Mouse (Mus musculus): ENCODE results near the gene Zbtb7a. TPM values are rescaled to one million over a fixed set of nuclear protein-coding genes. Genes with fewer than 3 reads are reported as not detected.

The Zbtb7a gene
- total and polyA plus RNA-seq, 2 experiments from 2014 or later: 15.7 to 27.2 TPM

DNA sequence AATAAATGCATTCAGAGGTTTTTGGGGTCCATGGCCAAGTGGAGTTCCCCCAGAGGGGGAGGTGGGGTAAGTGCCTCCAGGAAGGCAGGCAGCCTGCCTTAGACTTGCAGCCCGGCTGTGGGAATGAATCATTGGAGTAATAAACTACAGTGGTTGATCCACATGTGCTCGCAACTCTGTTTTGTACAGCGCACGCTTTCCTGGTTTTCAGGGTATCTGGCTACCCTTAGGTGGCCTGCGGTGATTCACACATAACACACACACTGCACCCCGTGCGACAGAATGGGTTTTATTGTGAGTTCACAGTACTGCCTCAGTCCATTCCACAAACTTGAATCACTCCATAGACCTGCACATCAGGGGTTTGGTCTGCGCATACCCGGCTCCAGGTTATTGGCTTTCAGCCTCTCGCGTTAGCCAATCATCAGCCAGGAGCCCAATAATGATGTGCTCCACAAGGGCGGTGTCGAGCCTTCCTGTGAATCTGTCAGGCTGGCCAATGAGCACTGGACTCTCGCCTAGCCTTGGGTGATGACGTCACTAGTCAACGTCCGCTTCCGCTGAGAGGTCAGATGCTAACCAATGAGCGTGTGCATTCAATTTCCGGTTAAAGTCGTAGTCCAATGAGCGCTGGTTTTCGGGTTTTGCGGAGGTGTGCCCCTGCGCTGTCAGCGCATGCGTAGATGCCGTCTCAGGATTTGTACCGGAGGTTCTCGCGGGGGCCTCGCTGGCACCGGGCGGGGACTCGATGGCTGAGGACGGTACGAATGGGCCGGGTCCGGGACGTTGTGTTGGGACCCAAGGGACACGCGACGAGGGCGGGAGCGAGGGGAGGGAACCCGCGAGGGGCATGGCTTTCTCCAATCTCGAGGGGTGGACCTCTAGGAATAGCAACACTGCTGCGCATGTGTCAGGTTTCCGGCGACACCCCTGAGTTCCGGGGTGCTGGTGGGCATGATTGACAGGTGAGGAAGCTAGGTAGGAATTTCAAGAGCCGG lies 47.6 kb downstream of the Zbtb7a start, which contains the start of gene Dapk3:
Dapk3 (plus strand) TSS at position 670 of the 998 bp plus-strand sequence.
- WGBS: 5% methylated on average over 53 of the region's 53 CpGs
- peaks cover 5% of the 10 kb centered on the region for H3K4me1 ChIP-seq (ENCODE audit: insufficient read depth)
- DNase-seq (peak; percentile 99), ATAC-seq (peak; percentile 93)
- peak within 1 kb of the TSS; percentile 91 for H3K27ac ChIP-seq (ENCODE audit: low read depth, low read length)
- no peaks in the 10 kb centered on the region for H3K27me3 ChIP-seq (ENCODE audit: insufficient read depth, low read length)
- peak within 1 kb of the TSS; percentile 58 for H3K4me2 ChIP-seq (ENCODE audit: low read depth)
- H3K4me3 ChIP-seq (ENCODE audit: low read depth, low read length): peak within 1 kb of the TSS; percentile 58
- no peaks in the 10 kb centered on the region for H3K9me3 ChIP-seq (ENCODE audit: low read length)
- H3K9ac ChIP-seq: peak within 1 kb of the TSS; percentile 64
- H3K36me3 ChIP-seq (ENCODE audit: insufficient read depth): peaks cover 75% of the 10 kb centered on the region
- peak; percentile 6; the same call in 1 of the 2 replicates for TF ChIP-seq CTCF (IDR thresholded peaks at IDR 0.05; ENCODE audit: low read depth)

DNA sequence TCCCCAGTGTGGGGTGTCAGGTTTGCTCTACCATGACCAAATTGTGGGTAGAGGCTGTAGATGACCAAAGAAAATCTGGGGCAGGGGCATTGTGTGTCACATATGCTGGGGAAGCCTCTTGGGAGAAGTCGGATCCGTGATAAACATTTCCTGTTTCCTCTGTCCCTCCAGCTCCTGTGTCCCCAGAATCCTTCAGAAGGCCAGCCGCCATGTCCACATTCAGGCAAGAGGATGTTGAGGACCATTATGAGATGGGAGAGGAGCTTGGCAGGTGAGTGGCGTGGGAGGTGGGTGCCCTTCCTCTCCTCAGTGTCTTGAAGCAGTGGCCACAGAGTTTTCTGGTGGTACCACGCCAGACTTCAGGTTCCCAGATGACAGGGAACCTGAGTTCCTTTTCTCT lies 48.8 kb downstream of the Zbtb7a start, which contains the start of gene 4930442H23Rik:
4930442H23Rik (minus strand) TSS at position 45 of the 400 bp plus-strand sequence.
- Histone ChIP-seq H3K9ac (peak within 1 kb of the TSS; percentile 64), H3K4me2 (ENCODE audit: low read depth) (peak within 1 kb of the TSS; percentile 58), H3K36me3 (ENCODE audit: insufficient read depth) (peaks cover 63% of the 10 kb centered on the region), H3K27ac (ENCODE audit: low read depth, low read length) (peak within 1 kb of the TSS; percentile 91), H3K9me3 (ENCODE audit: low read length) (no peaks in the 10 kb centered on the region), H3K4me1 (ENCODE audit: insufficient read depth) (peaks cover 5% of the 10 kb centered on the region), H3K27me3 (ENCODE audit: insufficient read depth, low read length) (no peaks in the 10 kb centered on the region), H3K4me3 (ENCODE audit: low read depth, low read length) (peak within 1 kb of the TSS; percentile 58)
- TF ChIP-seq CTCF (IDR thresholded peaks at IDR 0.05; ENCODE audit: low read depth): no peak
- WGBS: 92% methylated on average over 5 of the region's 5 CpGs
- DNase-seq: no peak
- no peak for ATAC-seq

DNA sequence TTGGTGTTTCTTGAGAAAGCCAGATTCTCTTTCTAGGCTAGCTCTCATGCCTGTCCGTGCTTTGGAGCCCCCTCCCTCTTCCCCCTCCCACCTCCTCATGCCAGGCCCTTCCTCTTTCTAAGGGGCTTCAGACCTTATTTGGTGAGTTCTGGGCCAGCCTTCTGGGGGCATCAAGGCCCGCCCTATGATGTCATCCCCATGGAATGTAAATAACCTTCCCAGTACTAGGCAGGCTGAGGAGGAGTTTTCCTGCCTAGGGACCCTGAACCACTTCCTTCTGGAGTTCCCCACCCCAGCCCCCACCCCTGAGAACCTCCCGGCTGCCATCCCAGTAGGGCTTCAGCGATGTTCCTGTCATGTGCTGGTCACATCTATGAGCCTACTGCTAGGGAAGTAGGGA lies 49.7 kb downstream of the Zbtb7a start:
- Histone ChIP-seq H3K27me3 (ENCODE audit: insufficient read depth, low read length) (no peaks in the 10 kb centered on the region), H3K4me2 (ENCODE audit: low read depth) (no peak overlapping the region), H3K4me3 (ENCODE audit: low read depth, low read length) (no peak overlapping the region), H3K9ac (no peak overlapping the region), H3K36me3 (ENCODE audit: insufficient read depth) (peaks cover 53% of the 10 kb centered on the region), H3K27ac (ENCODE audit: low read depth, low read length) (no peak overlapping the region), H3K9me3 (ENCODE audit: low read length) (no peaks in the 10 kb centered on the region), H3K4me1 (ENCODE audit: insufficient read depth) (peaks cover 5% of the 10 kb centered on the region)
- ATAC-seq (no peak), DNase-seq (no peak)
- no peak for TF ChIP-seq CTCF (IDR thresholded peaks at IDR 0.05; ENCODE audit: low read depth)
- WGBS: 53% methylated on average over 4 of the region's 4 CpGs

DNA sequence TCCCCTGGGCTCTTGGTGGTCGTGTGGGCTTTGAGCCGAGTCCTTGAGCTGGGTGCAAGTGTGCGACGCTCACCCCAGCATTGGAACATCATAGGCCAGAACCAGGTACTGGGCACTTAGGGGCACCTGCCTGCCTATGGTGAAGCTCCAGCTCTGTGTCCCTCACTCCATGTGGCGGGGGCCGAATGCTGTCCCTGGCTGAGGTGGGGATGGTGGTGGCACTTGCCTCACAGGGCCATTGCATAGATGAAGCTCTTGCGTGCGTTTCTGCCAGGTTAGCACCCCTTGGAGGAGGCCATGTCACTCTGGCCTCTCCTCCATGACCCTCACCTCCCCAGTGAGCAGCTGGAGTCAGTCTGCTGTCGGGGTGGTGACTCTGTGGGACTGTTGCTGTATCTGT lies 52.1 kb downstream of the Zbtb7a start:
- WGBS: 95% methylated on average over 9 of the region's 9 CpGs
- ATAC-seq: no peak

DNA sequence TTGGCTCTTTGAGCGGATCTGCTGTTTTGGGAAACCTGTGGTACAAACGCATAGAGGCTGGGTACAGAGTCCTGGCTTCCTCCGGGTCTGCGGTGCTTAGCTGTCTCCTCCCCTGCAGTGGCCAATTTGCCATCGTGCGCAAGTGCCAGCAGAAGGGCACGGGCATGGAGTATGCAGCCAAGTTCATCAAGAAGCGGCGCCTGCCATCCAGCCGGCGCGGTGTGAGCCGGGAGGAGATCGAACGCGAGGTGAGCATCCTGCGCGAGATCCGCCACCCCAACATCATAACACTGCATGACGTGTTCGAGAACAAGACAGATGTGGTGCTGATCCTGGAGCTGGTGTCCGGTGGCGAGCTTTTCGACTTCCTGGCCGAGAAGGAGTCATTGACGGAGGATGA lies 54.8 kb downstream of the Zbtb7a start:
- no peak overlapping the region for H3K9ac ChIP-seq
- H3K4me3 ChIP-seq (ENCODE audit: low read depth, low read length): no peak overlapping the region
- DNase-seq (no peak), ATAC-seq (no peak)
- H3K27me3 ChIP-seq (ENCODE audit: insufficient read depth, low read length): 0 out of 2 replicates have a peak, but pooled peaks cover 7% of the 10 kb centered on the region
- 83% methylated on average over 26 of the region's 26 CpGs for WGBS
- TF ChIP-seq CTCF (IDR thresholded peaks at IDR 0.05; ENCODE audit: low read depth): no peak
- H3K36me3 ChIP-seq (ENCODE audit: insufficient read depth): peaks cover 29% of the 10 kb centered on the region
- H3K4me2 ChIP-seq (ENCODE audit: low read depth): no peak overlapping the region
- H3K4me1 ChIP-seq (ENCODE audit: insufficient read depth): peaks cover 11% of the 10 kb centered on the region
- no peaks in the 10 kb centered on the region for H3K9me3 ChIP-seq (ENCODE audit: low read length)
- H3K27ac ChIP-seq (ENCODE audit: low read depth, low read length): no peak overlapping the region

More for the DNA sequence above, 52.1 kb downstream of the Zbtb7a start:
- Histone ChIP-seq H3K4me3 (ENCODE audit: low read depth, low read length) (no peak overlapping the region), H3K9me3 (ENCODE audit: low read length) (no peaks in the 10 kb centered on the region), H3K36me3 (ENCODE audit: insufficient read depth) (peaks cover 42% of the 10 kb centered on the region), H3K4me2 (ENCODE audit: low read depth) (no peak overlapping the region), H3K4me1 (ENCODE audit: insufficient read depth) (peaks cover 10% of the 10 kb centered on the region), H3K27ac (ENCODE audit: low read depth, low read length) (no peak overlapping the region), H3K9ac (no peak overlapping the region), H3K27me3 (ENCODE audit: insufficient read depth, low read length) (no peaks in the 10 kb centered on the region)
- DNase-seq: no peak
- no peak for TF ChIP-seq CTCF (IDR thresholded peaks at IDR 0.05; ENCODE audit: low read depth)

DNA sequence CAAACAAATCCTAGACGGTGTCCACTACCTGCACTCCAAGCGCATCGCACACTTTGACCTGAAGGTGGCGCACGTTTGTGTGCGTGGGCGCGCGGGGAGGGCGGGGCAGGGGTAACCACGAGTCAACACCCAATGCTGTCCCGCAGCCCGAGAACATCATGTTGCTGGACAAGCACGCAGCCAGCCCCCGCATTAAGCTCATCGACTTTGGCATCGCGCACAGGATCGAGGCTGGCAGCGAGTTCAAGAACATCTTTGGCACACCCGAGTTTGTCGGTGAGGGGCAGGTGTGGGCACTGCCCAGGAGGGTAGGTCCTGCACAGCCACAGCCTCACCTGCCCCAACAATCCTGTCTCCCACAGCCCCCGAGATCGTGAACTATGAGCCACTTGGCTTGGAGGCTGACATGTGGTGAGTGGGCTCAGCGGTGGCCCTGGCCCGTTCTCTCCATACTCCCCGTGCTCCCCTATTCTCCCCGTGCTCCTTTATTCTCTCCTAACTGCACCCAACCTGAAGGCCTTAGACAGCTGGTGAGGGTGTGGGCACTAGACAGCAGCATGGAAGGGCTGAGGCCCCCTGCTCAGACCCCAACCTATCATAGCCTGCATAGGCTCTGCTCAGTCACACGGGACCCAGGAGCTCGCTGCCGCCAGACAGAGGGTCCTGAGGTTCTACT lies 55.4 kb downstream of the Zbtb7a start:
- Histone ChIP-seq H3K27ac (ENCODE audit: low read depth, low read length) (no peak overlapping the region), H3K4me2 (ENCODE audit: low read depth) (no peak overlapping the region), H3K27me3 (ENCODE audit: insufficient read depth, low read length) (peaks cover 12% of the 10 kb centered on the region; the same call in 1 of the 2 replicates), H3K36me3 (ENCODE audit: insufficient read depth) (peaks cover 23% of the 10 kb centered on the region), H3K9ac (no peak overlapping the region), H3K4me1 (ENCODE audit: insufficient read depth) (peaks cover 11% of the 10 kb centered on the region), H3K9me3 (ENCODE audit: low read length) (no peaks in the 10 kb centered on the region), H3K4me3 (ENCODE audit: low read depth, low read length) (no peak overlapping the region)
- DNase-seq (no peak), ATAC-seq (no peak)
- WGBS: 71% methylated on average over 31 of the region's 31 CpGs
- peak; percentile 62 for TF ChIP-seq CTCF (IDR thresholded peaks at IDR 0.05; ENCODE audit: low read depth)
